Mouse (Mus musculus): ENCODE results near the gene Slc4a4. TPM values are rescaled to one million over a fixed set of nuclear protein-coding genes. Genes with fewer than 3 reads are reported as not detected.

The Slc4a4 gene
- polyA plus RNA-seq, 1 experiment from 2014 or later = 2.4 TPM

- 1% methylated on average over 29 of the region's 29 CpGs for WGBS
Measured at GRCm38 (mm10) chr5:88887556-88888412, 1.2 kb downstream of the Slc4a4 start.

GRCm38 (mm10) chr5:88888413-88888700, 1.7 kb downstream of the Slc4a4 start:
- no peaks in the 10 kb centered on the region for H3K9me3 ChIP-seq
- peak overlapping the region; percentile 82; the same call in 1 of the 2 replicates for H3K9ac ChIP-seq
- H3K4me1 ChIP-seq = peaks cover 15% of the 10 kb centered on the region
- ATAC-seq (ENCODE audit: low FRiP score, low read depth) = no peak
- H3K36me3 ChIP-seq = no peaks in the 10 kb centered on the region
- peak overlapping the region; percentile 82 for H3K4me3 ChIP-seq
- WGBS = 40% methylated on average over 8 of the region's 8 CpGs
- H3K27me3 ChIP-seq = peaks cover 22% of the 10 kb centered on the region; the same call in 1 of the 2 replicates
- peak overlapping the region; percentile 89 for H3K4me2 ChIP-seq (replicated peaks)
- H3K27ac ChIP-seq = no peak overlapping the region

More at GRCm38 (mm10) chr5:88887556-88888412, 1.2 kb downstream of the Slc4a4 start:
- H3K27ac ChIP-seq = no peak overlapping the region
- H3K4me2 ChIP-seq (replicated peaks) = peak overlapping the region; percentile 89
- peaks cover 22% of the 10 kb centered on the region; the same call in 1 of the 2 replicates for H3K27me3 ChIP-seq
- peak overlapping the region; percentile 82 for H3K4me3 ChIP-seq
- peak; percentile 17; the same call in 1 of the 2 replicates for ATAC-seq (ENCODE audit: low FRiP score, low read depth)
- H3K4me1 ChIP-seq = peaks cover 15% of the 10 kb centered on the region
- no peaks in the 10 kb centered on the region for H3K9me3 ChIP-seq
- peak overlapping the region; percentile 82 for H3K9ac ChIP-seq
- H3K36me3 ChIP-seq = no peaks in the 10 kb centered on the region

GRCm38 (mm10) chr5:88889326-88889725, 2.7 kb downstream of the Slc4a4 start:
- ATAC-seq (ENCODE audit: low FRiP score, low read depth) = no peak
- no peak overlapping the region for H3K9ac ChIP-seq
- 33% methylated on average over 4 of the region's 4 CpGs for WGBS

GRCm38 (mm10) chr5:88890146-88890545, 3.5 kb downstream of the Slc4a4 start:
- H3K27me3 ChIP-seq = peaks cover 22% of the 10 kb centered on the region; the same call in 1 of the 2 replicates
- peaks cover 15% of the 10 kb centered on the region for H3K4me1 ChIP-seq
- H3K36me3 ChIP-seq = no peaks in the 10 kb centered on the region
- 91% methylated on average over 4 of the region's 4 CpGs for WGBS
- H3K4me2 ChIP-seq (replicated peaks) = no peak overlapping the region
- no peak overlapping the region for H3K4me3 ChIP-seq
- no peaks in the 10 kb centered on the region for H3K9me3 ChIP-seq
- H3K9ac ChIP-seq = no peak overlapping the region
- H3K27ac ChIP-seq = no peak overlapping the region
- no peak for ATAC-seq (ENCODE audit: low FRiP score, low read depth)

More at GRCm38 (mm10) chr5:88889326-88889725, 2.7 kb downstream of the Slc4a4 start:
- H3K4me2 ChIP-seq (replicated peaks) = no peak overlapping the region
- H3K36me3 ChIP-seq = no peaks in the 10 kb centered on the region
- H3K27ac ChIP-seq = no peak overlapping the region
- H3K4me3 ChIP-seq = no peak overlapping the region
- peaks cover 15% of the 10 kb centered on the region for H3K4me1 ChIP-seq
- peaks cover 22% of the 10 kb centered on the region; the same call in 1 of the 2 replicates for H3K27me3 ChIP-seq
- no peaks in the 10 kb centered on the region for H3K9me3 ChIP-seq

- Histone ChIP-seq H3K36me3 (no peaks in the 10 kb centered on the region), H3K4me1 (no peaks in the 10 kb centered on the region), H3K27me3 (no peaks in the 10 kb centered on the region), H3K27ac (no peak overlapping the region), H3K4me2 (replicated peaks) (no peak overlapping the region), H3K9ac (no peak overlapping the region), H3K4me3 (no peak overlapping the region), H3K9me3 (peaks cover 3% of the 10 kb centered on the region; the same call in 1 of the 2 replicates)
- WGBS = 92% methylated on average over 6 of the region's 6 CpGs
- ATAC-seq (ENCODE audit: low FRiP score, low read depth) = no peak
Measured at GRCm38 (mm10) chr5:88896574-88896973, 10.0 kb downstream of the Slc4a4 start.

- H3K27ac ChIP-seq = no peak overlapping the region
- no peaks in the 10 kb centered on the region for H3K36me3 ChIP-seq
- H3K4me3 ChIP-seq = no peak overlapping the region
- no peak overlapping the region for H3K9ac ChIP-seq
- H3K27me3 ChIP-seq = no peaks in the 10 kb centered on the region
- no peaks in the 10 kb centered on the region for H3K9me3 ChIP-seq
- WGBS = 45% methylated on average over 4 of the region's 4 CpGs
- ATAC-seq (ENCODE audit: low FRiP score, low read depth) = no peak
- H3K4me2 ChIP-seq (replicated peaks) = no peak overlapping the region
- H3K4me1 ChIP-seq = no peaks in the 10 kb centered on the region
Measured at GRCm38 (mm10) chr5:88903111-88903510, 16.5 kb downstream of the Slc4a4 start.

GRCm38 (mm10) chr5:88903526-88903925, 16.9 kb downstream of the Slc4a4 start:
- Histone ChIP-seq H3K9me3 (no peaks in the 10 kb centered on the region), H3K36me3 (no peaks in the 10 kb centered on the region), H3K27me3 (no peaks in the 10 kb centered on the region), H3K9ac (no peak overlapping the region), H3K4me1 (no peaks in the 10 kb centered on the region), H3K4me3 (no peak overlapping the region), H3K27ac (no peak overlapping the region), H3K4me2 (replicated peaks) (no peak overlapping the region)
- ATAC-seq (ENCODE audit: low FRiP score, low read depth) = no peak
- 62% methylated on average over 1 of the region's 1 CpGs for WGBS

GRCm38 (mm10) chr5:88904841-88905240, 18.2 kb downstream of the Slc4a4 start:
- Histone ChIP-seq H3K36me3 (no peaks in the 10 kb centered on the region), H3K4me3 (no peak overlapping the region), H3K4me2 (replicated peaks) (no peak overlapping the region), H3K9ac (no peak overlapping the region), H3K9me3 (no peaks in the 10 kb centered on the region), H3K27me3 (no peaks in the 10 kb centered on the region), H3K4me1 (no peaks in the 10 kb centered on the region), H3K27ac (no peak overlapping the region)
- WGBS = 78% methylated on average over 7 of the region's 7 CpGs
- ATAC-seq (ENCODE audit: low FRiP score, low read depth) = no peak

- no peak for ATAC-seq (ENCODE audit: low FRiP score, low read depth)
- Histone ChIP-seq H3K4me2 (replicated peaks) (no peak overlapping the region), H3K9ac (no peak overlapping the region), H3K4me3 (no peak overlapping the region), H3K4me1 (no peaks in the 10 kb centered on the region), H3K27me3 (no peaks in the 10 kb centered on the region), H3K36me3 (no peaks in the 10 kb centered on the region), H3K9me3 (no peaks in the 10 kb centered on the region), H3K27ac (no peak overlapping the region)
- WGBS = 95% methylated on average over 3 of the region's 3 CpGs
Measured at GRCm38 (mm10) chr5:88907615-88908014, 21.0 kb downstream of the Slc4a4 start.

- Histone ChIP-seq H3K9me3 (no peaks in the 10 kb centered on the region), H3K9ac (no peak overlapping the region), H3K4me2 (replicated peaks) (no peak overlapping the region), H3K36me3 (no peaks in the 10 kb centered on the region), H3K4me1 (peaks cover 8% of the 10 kb centered on the region), H3K4me3 (no peak overlapping the region), H3K27ac (no peak overlapping the region), H3K27me3 (no peaks in the 10 kb centered on the region)
- ATAC-seq (ENCODE audit: low FRiP score, low read depth) = no peak
- WGBS = 95% methylated on average over 2 of the region's 2 CpGs
Measured at GRCm38 (mm10) chr5:88912629-88913028, 26.0 kb downstream of the Slc4a4 start.

GRCm38 (mm10) chr5:88915082-88915481, 28.5 kb downstream of the Slc4a4 start:
- H3K36me3 ChIP-seq = no peaks in the 10 kb centered on the region
- peaks cover 9% of the 10 kb centered on the region for H3K4me1 ChIP-seq
- no peak overlapping the region for H3K4me2 ChIP-seq (replicated peaks)
- H3K27me3 ChIP-seq = no peaks in the 10 kb centered on the region
- no peak overlapping the region for H3K9ac ChIP-seq
- H3K27ac ChIP-seq = no peak overlapping the region
- 80% methylated on average over 5 of the region's 5 CpGs for WGBS
- H3K9me3 ChIP-seq = no peaks in the 10 kb centered on the region
- no peak for ATAC-seq (ENCODE audit: low FRiP score, low read depth)
- H3K4me3 ChIP-seq = no peak overlapping the region

- peaks cover 9% of the 10 kb centered on the region for H3K4me1 ChIP-seq
- 68% methylated on average over 9 of the region's 9 CpGs for whole genome bisulfite sequencing
- ATAC-seq (ENCODE audit: low FRiP score, low read depth) = no peak
Measured at GRCm38 (mm10) chr5:88916501-88916971, 29.9 kb downstream of the Slc4a4 start.

More at GRCm38 (mm10) chr5:88916501-88916971, 29.9 kb downstream of the Slc4a4 start:
- H3K27ac ChIP-seq = no peak overlapping the region
- H3K4me3 ChIP-seq = no peak overlapping the region
- H3K4me2 ChIP-seq (replicated peaks) = no peak overlapping the region
- H3K27me3 ChIP-seq = no peaks in the 10 kb centered on the region
- no peaks in the 10 kb centered on the region for H3K36me3 ChIP-seq
- no peak overlapping the region for H3K9ac ChIP-seq
- no peaks in the 10 kb centered on the region for H3K9me3 ChIP-seq

Data from limb, embryonic 13.5 days (tissue).